Mouse (Mus musculus) heart, postnatal 4 days (tissue): ENCODE measurements at regions not wholly inside any gene's neighbourhood (a gene's known extent, or its start where the extent isn't known, plus 50 kb on each side); places are given as distances from the start of the nearest gene placed in this dataset.
A peak's percentile ranks its signal among the peaks of the same experiment; 100 is the strongest.
"Not testable (repeated sequence)": the region's sequence is repeated elsewhere in the genome, so short reads cannot be mapped to it uniquely, and the experiment has no call there.

Experiments used
- DNase-seq: peaks from one replicate; pipeline ENCODE4 v3.0.0; 2021

DNA sequence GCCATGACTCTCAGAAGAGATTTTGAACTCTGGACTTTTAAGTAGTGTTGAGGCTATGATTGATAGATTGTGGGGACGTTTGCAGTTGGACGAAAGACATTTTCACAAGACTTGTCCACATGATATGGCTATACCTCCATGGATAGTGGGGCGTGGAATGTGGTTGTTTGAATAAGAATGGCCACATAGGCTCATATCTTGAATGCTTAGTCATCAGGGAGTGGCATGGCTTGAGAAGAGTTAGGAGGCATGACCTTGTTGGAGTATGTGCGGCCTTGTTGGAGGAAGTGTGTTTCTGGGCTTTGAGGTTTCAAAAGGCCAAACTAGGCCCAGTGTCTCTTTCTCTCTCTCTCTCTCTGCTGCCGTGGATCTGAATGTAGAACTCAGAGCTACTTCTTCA is 204.7 kb upstream of the Pclo start:
- no peak for DNase-seq

- DNase-seq = no peak
Measured at GRCm38 (mm10) chr5:14311729-14312128, 203.0 kb upstream of the Pclo start.

DNA sequence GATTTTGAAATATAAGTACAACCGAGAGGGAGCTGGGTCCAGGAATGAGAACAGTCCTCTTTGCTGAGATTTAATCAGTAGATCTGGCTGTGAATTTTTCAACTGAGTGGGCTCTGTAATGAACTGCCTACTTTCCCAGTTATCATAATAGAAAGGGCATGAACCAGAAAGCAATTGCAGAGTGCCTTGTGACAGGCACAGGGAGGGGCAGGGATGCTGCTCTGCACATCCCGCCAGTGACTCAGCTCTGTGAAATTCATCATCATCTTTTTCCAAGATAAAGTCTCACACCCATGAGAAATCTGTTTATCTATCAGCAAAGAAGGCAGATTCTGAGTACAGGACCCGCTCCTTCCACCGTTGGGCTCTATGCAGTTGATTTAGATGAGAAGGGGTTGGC is 194.5 kb upstream of the Pclo start:
- no peak for DNase-seq

DNA sequence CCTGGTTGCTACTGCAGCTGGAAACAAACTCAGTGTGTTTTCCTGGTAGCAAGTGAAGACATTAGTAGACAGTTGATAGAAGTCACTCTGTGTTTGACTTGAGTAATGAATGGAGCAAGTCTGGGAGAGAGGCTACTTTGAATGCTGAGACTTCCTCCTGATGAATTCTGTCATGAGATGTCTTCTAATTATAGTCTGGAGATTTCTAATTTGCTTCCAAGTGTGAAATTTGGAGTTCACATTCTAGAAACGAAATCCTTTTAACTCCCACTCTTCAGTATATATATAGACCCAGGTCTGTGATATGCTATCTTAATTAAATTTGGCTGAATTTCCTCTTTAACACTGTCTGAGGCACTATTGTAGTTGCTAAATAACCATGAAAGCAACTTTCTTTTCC is 192.7 kb upstream of the Pclo start:
- DNase-seq = no peak

GRCm38 (mm10) chr5:14360446-14360845 is 154.3 kb upstream of the Pclo start:
- DNase-seq = no peak

- peak; percentile 54 for DNase-seq
Measured at GRCm38 (mm10) chr5:14389184-14389890, 125.4 kb upstream of the Pclo start.

GRCm38 (mm10) chr5:14391793-14392192 is 122.9 kb upstream of the Pclo start:
- no peak for DNase-seq

- not testable (repeated sequence) for DNase-seq
Measured at GRCm38 (mm10) chr5:14403381-14403780, 111.3 kb upstream of the Pclo start.

DNA sequence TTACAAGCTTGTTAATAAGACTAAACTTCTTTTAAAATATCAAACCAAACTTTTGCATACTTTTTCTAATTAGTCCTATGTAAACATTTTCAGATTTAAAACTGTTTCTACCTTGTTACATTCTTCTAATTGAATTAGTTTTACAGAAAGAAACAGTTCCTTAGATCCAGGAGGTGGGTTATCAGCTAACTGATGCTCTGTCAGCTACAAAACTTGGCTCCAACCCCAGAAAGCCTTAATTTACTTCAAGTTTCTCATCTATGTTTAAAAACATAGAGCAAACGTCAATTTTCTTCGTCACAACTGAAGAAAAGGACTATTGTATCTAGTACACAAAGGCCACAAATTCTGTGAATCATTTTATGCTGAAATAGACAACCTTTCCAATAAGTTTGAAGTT is 110.4 kb upstream of the Pclo start:
- DNase-seq = no peak

- DNase-seq = no peak
Measured at GRCm38 (mm10) chr5:14415234-14415862, 99.4 kb upstream of the Pclo start.

DNA sequence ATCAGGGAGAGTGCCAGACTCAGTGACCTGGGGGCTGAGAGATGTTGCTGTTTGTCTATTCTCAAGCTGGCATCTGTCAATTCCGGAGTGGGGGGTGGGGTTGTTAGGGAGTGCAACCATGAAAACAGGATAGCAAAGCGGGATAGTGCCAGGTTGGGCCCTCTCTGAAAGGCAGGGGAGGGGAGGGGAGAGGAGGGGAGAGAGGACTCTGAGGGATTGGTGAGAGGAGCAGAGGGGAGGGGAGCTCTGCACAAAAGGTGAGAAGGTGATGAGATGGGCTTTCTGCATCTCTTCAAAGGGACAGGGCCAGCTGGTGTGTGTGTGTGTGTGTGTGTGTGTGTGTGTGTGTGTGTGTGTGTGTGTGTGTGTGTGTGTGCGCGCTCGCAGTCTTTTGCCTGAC is 61.6 kb upstream of the Pclo start:
- DNase-seq = no peak
